Comparison of ENCODE assay signal across 7 mouse cellular contexts in the genomic region with DNA sequence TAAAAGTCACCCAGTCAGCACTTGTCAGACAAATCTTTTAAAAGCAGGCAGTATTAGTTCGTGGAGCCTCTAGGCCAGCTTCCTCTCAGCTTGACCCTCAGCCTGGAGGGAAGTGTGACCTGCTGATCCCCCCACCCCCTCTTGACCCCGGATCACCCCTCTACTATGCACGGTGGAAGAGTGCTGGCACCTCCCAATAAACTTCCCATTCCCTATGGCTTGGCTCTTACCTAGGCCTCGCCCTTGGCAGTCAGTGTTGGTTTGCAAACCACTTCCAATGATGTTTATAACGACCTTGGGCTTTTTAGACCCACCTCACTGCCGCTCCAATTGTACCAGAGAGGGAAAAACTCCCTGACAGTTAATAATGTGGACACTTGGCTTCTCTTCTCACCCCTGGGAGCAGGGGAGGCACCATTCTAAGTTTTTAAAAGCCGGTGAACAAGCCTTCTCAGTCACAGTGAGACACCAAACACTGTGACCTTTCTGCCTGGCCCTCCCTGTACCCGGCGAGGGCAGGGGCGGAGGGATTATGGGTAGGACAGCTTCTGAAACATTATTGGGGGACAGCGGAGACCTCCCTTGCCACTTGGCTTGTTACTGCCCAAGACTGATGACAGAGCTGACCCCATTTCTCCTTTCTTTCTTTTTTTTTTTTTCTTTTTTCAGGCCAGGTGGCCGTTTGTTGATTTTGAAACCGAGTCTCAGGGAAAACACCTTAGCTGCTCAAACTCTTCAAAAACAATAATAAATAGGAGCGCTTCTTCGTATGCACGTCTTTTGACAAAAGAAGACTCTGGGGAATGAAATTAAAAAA.
ATAC-seq lines count a peak whose summit lies in the region.

No protein-coding gene starts in this region.

- WGBS in embryonic facial prominence, embryonic 12.5 days = 19% methylated on average over 16 of the region's 16 CpGs
- 36% methylated on average over 16 of the region's 16 CpGs for WGBS in limb, embryonic 13.5 days
- 34% methylated on average over 16 of the region's 16 CpGs for WGBS in stomach, embryonic 16.5 days

- peaks cover 36% of the 10 kb centered on the region for H3K4me1 ChIP-seq in megakaryocyte, embryonic 14.5 days
- H3K4me1 ChIP-seq in embryonic facial prominence, embryonic 12.5 days = peaks cover 24% of the 10 kb centered on the region
- peaks cover 23% of the 10 kb centered on the region for H3K4me1 ChIP-seq in limb, embryonic 13.5 days
- H3K4me1 ChIP-seq in stomach, embryonic 16.5 days (ENCODE audit: control insufficient read depth, insufficient read depth, low read length) = peaks cover 28% of the 10 kb centered on the region

- H3K4me3 ChIP-seq in megakaryocyte, embryonic 14.5 days (replicated peaks) = peak overlapping the region; percentile 76
- H3K4me3 ChIP-seq in embryonic facial prominence, embryonic 12.5 days = no peak overlapping the region
- H3K4me3 ChIP-seq in limb, embryonic 13.5 days = no peak overlapping the region
- no peak overlapping the region for H3K4me3 ChIP-seq in stomach, embryonic 16.5 days (replicated peaks; ENCODE audit: low read length)

- no peaks in the 10 kb centered on the region for H3K36me3 ChIP-seq in megakaryocyte, embryonic 14.5 days (replicated peaks; ENCODE audit: low read length)
- no peaks in the 10 kb centered on the region for H3K36me3 ChIP-seq in embryonic facial prominence, embryonic 12.5 days
- H3K36me3 ChIP-seq in limb, embryonic 13.5 days = no peaks in the 10 kb centered on the region
- H3K36me3 ChIP-seq in stomach, embryonic 16.5 days (ENCODE audit: control insufficient read depth, insufficient read depth, low read length) = no peaks in the 10 kb centered on the region

- no peak for ATAC-seq in megakaryocyte, adult 5-6 weeks (ENCODE audit: poor library complexity, severe bottlenecking)
- no peak; the same call in 1 of the 2 replicates for ATAC-seq in embryonic facial prominence, embryonic 12.5 days (ENCODE audit: insufficient number of reproducible peaks, insufficient read depth, low FRiP score, low TSS enrichment)
- ATAC-seq in limb, embryonic 13.5 days (ENCODE audit: low FRiP score, low read depth) = no peak
- no peak for ATAC-seq in stomach, embryonic 16.5 days (ENCODE audit: insufficient read depth, low FRiP score)
- ATAC-seq in monocyte, adult 5-6 weeks (replicated peaks; ENCODE audit: insufficient number of reproducible peaks, low FRiP score, low TSS enrichment, poor library complexity, severe bottlenecking) = no peak
- ATAC-seq in megakaryocyte progenitor cell, adult 5-6 weeks (replicated peaks; ENCODE audit: poor library complexity) = no peak

- H3K4me2 ChIP-seq in embryonic facial prominence, embryonic 12.5 days (replicated peaks) = peak overlapping the region; percentile 15; the same call in 1 of the 2 replicates
- peak overlapping the region; percentile 30 for H3K4me2 ChIP-seq in limb, embryonic 13.5 days (replicated peaks)
- no peak overlapping the region for H3K4me2 ChIP-seq in stomach, embryonic 16.5 days (ENCODE audit: low read depth, low read length)

- no peak overlapping the region for H3K9ac ChIP-seq in embryonic facial prominence, embryonic 12.5 days
- H3K9ac ChIP-seq in limb, embryonic 13.5 days = no peak overlapping the region
- H3K9ac ChIP-seq in stomach, embryonic 16.5 days (ENCODE audit: low read length) = 0 out of 2 replicates have a peak overlapping the region, but pooled peaks have one; percentile 43

- H3K27me3 ChIP-seq in megakaryocyte, embryonic 14.5 days (replicated peaks) = no peaks in the 10 kb centered on the region
- H3K27me3 ChIP-seq in embryonic facial prominence, embryonic 12.5 days = no peaks in the 10 kb centered on the region
- no peaks in the 10 kb centered on the region for H3K27me3 ChIP-seq in limb, embryonic 13.5 days
- H3K27me3 ChIP-seq in stomach, embryonic 16.5 days (ENCODE audit: control insufficient read depth, insufficient read depth, low read length) = no peaks in the 10 kb centered on the region

- no peaks in the 10 kb centered on the region for H3K9me3 ChIP-seq in megakaryocyte, embryonic 14.5 days
- H3K9me3 ChIP-seq in embryonic facial prominence, embryonic 12.5 days = no peaks in the 10 kb centered on the region
- no peaks in the 10 kb centered on the region for H3K9me3 ChIP-seq in limb, embryonic 13.5 days
- H3K9me3 ChIP-seq in stomach, embryonic 16.5 days (replicated peaks; ENCODE audit: control insufficient read depth, low read length) = no peaks in the 10 kb centered on the region

- peak overlapping the region; percentile 72 for H3K27ac ChIP-seq in embryonic facial prominence, embryonic 12.5 days
- H3K27ac ChIP-seq in limb, embryonic 13.5 days = peak overlapping the region; percentile 28; the same call in 1 of the 2 replicates
- H3K27ac ChIP-seq in stomach, embryonic 16.5 days (ENCODE audit: low read length) = peak overlapping the region; percentile 73
